Mouse (Mus musculus) neural tube, embryonic 12.5 days (tissue): ENCODE data around the gene Nr5a1. TPM values are rescaled to one million over a fixed set of nuclear protein-coding genes. Genes with fewer than 3 reads are reported as not detected.
A peak's percentile ranks its signal among the peaks of the same experiment; 100 is the strongest.

Experiments used
- ATAC-seq: fragments of 200-750 bp; cut with Nextera tagmentation; 2 replicates; pipeline ENCODE4 v1.8.0; 2017; ENCODE audit warnings: low read depth, mild to moderate bottlenecking, moderate TSS enrichment, moderate library complexity; ENCODE audit not compliant: low FRiP score
- H3K27ac ChIP-seq: fragments of 300-500 bp; sonication (generic); 2 replicates; pipeline ENCODE4 v1.5.1; 2016
- H3K27me3 ChIP-seq: fragments of 300-500 bp; sonication (generic); replicated peaks from 2 replicates; pipeline ENCODE4 v1.6.1; 2016; ENCODE audit warnings: mild to moderate bottlenecking
- H3K36me3 ChIP-seq: fragments of 300-500 bp; sonication (generic); 2 replicates; pipeline ENCODE4 v1.6.1; 2016; ENCODE audit warnings: mild to moderate bottlenecking
- H3K4me1 ChIP-seq: fragments of 300-500 bp; sonication (generic); 2 replicates; pipeline ENCODE4 v1.6.1; 2016
- H3K4me2 ChIP-seq: fragments of 300-500 bp; sonication (generic); replicated peaks from 2 replicates; pipeline ENCODE4 v1.6.1; 2016; ENCODE audit warnings: mild to moderate bottlenecking
- H3K4me3 ChIP-seq: fragments of 300-500 bp; sonication (generic); 2 replicates; pipeline ENCODE4 v1.5.1; 2016
- H3K9ac ChIP-seq: fragments of 300-500 bp; sonication (generic); 2 replicates; pipeline ENCODE4 v1.6.1; 2016; ENCODE audit warnings: mild to moderate bottlenecking
- H3K9me3 ChIP-seq: fragments of 300-500 bp; sonication (generic); 2 replicates; pipeline ENCODE4 v1.6.1; 2016; ENCODE audit warnings: mild to moderate bottlenecking
- WGBS: fragments of 180-500 bp; shearing (Covaris S2); methylation state at CpG from one replicate; pipeline ENCODE4 v1.1.7; 2016; 5-methylcytosine and 5-hydroxymethylcytosine counted together
- polyA plus RNA-seq: library from polyadenylated mRNA; unstranded; fragments of >200 nt; fragmentation: Nextera tagmentation; extraction: Ambion mirVana; gene quantifications from 2 replicates; pipeline ENCODE4 v1.2.1, GENCODE M21; 2016

Nr5a1 gene
- polyA plus RNA-seq, 1 experiment from 2014 or later = 0.11 TPM

DNA sequence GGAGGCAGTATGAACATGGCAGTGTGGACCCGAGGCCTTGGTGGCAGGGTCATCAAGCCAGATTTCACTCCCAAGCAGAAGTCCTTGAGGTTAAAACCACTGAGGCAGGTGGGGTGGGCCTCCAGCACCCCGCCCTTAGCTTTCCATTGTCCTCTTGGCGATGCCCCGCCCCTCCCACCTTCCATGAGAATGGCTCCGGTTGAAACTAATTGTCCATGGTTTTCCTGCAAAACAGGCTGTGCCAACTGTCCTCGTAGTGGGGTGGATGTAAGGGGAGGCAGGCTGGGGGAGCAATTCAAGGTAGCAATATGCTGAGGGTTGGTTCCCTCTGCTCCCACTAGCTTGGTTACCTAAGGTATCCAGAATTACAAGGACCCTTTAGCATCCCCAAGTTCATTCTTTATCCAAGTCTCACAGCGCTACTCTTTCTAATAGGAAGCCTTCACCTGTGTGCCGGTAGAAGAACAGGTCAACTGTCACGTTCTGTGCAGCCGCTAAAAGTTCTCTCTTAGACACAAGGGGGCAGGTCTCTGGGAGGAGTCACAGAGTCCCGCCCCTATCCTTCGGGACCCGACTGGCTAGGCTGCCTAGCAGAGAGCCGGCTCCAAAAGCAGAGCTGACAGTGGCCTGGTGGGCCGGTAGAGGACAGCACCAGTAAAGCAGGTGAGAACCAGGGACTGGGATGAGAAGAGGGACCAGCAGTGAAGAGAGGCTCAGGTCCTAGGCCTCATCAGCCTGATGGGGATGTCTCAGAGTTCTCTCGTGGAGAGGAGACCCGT, 45.4 kb downstream of the Nr5a1 start:
- Histone ChIP-seq H3K27ac (no peak overlapping the region), H3K9me3 (no peaks in the 10 kb centered on the region), H3K27me3 (peaks cover 9% of the 10 kb centered on the region; the same call in 1 of the 2 replicates), H3K4me2 (peak overlapping the region; percentile 46), H3K36me3 (no peaks in the 10 kb centered on the region), H3K4me1 (peaks cover 7% of the 10 kb centered on the region; the same call in 1 of the 2 replicates), H3K9ac (0 out of 2 replicates have a peak overlapping the region, but pooled peaks have one; percentile 8), H3K4me3 (no peak overlapping the region)
- 14% methylated on average over 17 of the region's 17 CpGs for WGBS
- peak; percentile 50; the same call in 1 of the 2 replicates for ATAC-seq

DNA sequence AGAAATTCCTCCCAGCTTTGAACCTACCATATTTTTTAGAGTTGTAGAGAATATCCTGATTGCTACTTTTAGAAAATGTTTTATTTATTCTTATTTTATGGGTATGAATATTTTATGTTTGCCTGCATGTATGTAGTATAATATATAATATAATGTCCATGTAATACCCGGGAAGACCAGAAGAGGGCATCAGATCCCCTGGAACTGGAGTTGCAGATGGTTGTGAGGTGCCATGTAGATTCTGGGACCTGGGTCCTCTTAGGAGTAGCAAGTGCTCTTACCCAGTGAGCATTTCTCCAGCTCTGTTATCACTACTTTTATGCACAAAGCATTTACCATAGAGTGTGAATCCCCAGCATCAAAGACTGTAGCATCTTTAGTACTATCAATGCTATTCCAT, 52.9 kb downstream of the Nr5a1 start:
- 0% methylated on average over 1 of the region's 1 CpGs for WGBS
- Histone ChIP-seq H3K4me3 (no peak overlapping the region), H3K4me2 (no peak overlapping the region), H3K36me3 (no peaks in the 10 kb centered on the region), H3K27me3 (0 out of 2 replicates have a peak, but pooled peaks cover 3% of the 10 kb centered on the region), H3K4me1 (no peaks in the 10 kb centered on the region), H3K9me3 (no peaks in the 10 kb centered on the region), H3K27ac (no peak overlapping the region), H3K9ac (no peak overlapping the region)
- no peak for ATAC-seq

DNA sequence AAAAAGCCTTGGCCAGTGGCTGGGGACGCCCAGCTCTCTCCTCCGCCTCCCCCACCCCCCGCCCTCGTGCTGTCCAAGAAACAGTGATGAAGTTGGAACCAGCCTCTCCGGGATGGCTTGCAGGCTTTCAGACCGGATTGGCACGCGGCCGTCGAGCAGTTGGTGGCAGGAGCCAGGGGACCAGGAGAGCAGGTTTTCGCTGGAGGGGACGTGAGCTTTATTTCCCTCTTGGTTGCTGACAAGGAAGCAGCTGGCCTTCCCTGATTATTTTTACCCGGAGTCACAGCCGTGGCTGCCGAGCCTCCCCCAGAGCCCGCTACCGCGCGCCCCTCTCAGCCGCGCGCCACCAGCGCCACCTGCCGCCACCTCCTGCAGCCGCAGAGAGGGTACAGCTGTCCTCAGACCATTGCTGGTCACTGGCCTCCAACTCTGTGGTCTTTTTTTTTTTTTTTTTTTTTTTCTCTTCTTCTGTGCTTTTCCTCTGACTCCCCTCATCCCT, 56.0 kb downstream of the Nr5a1 start:
- H3K27ac ChIP-seq = no peak overlapping the region
- no peaks in the 10 kb centered on the region for H3K36me3 ChIP-seq
- H3K9ac ChIP-seq = peak overlapping the region; percentile 38; the same call in 1 of the 2 replicates
- H3K4me2 ChIP-seq = peak overlapping the region; percentile 63
- peak; percentile 92 for ATAC-seq
- H3K4me3 ChIP-seq = peak overlapping the region; percentile 31
- no peaks in the 10 kb centered on the region for H3K9me3 ChIP-seq
- H3K27me3 ChIP-seq = 0 out of 2 replicates have a peak, but pooled peaks cover 4% of the 10 kb centered on the region
- 0% methylated on average over 24 of the region's 25 CpGs for WGBS
- no peaks in the 10 kb centered on the region for H3K4me1 ChIP-seq

DNA sequence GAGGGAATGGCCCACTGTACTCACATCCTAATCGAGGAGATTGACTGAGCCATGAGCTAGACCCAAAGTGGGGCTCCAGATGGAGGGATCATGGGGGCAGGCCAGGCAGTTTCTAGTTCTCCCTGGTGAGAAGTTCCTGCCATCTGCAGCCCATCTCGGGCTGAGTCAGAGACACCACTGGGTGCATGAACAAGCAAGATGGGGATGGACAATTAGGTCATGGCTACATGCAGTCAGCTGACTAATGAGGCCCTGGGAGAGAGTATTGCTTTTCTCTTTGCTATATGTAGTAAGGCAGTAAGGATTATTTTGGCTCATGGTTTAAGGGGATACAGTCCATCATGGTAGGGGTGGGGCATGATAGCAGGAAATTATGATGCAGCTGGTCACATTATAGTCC, 60.6 kb downstream of the Nr5a1 start:
- Histone ChIP-seq H3K4me3 (no peak overlapping the region), H3K36me3 (no peaks in the 10 kb centered on the region), H3K4me1 (no peaks in the 10 kb centered on the region), H3K9ac (no peak overlapping the region), H3K27ac (no peak overlapping the region), H3K27me3 (0 out of 2 replicates have a peak, but pooled peaks cover 4% of the 10 kb centered on the region), H3K4me2 (no peak overlapping the region), H3K9me3 (no peaks in the 10 kb centered on the region)
- no peak for ATAC-seq
- 72% methylated on average over 2 of the region's 2 CpGs for WGBS

DNA sequence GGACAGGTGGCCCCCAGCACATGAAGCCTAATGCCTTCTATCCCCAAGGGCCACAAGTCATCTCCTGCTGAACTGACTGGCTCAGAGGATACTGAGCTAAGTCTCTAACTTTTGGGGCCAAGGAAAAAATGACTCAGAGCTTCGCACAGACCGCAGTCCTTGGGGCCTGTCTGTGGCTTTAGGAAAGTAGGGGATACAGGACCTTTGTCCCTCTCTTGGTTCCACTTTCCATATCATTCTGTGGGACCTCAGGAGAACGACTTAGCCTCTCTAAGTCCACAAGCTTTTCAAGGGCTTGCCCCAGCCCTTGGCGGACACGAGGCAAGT, 61.1 kb downstream of the Nr5a1 start:
- no peaks in the 10 kb centered on the region for H3K4me1 ChIP-seq
- 0 out of 2 replicates have a peak, but pooled peaks cover 4% of the 10 kb centered on the region for H3K27me3 ChIP-seq
- no peak overlapping the region for H3K4me3 ChIP-seq
- H3K27ac ChIP-seq = no peak overlapping the region
- no peaks in the 10 kb centered on the region for H3K9me3 ChIP-seq
- no peak overlapping the region for H3K9ac ChIP-seq
- WGBS = 95% methylated on average over 5 of the region's 5 CpGs
- no peak overlapping the region for H3K4me2 ChIP-seq
- no peak for ATAC-seq
- H3K36me3 ChIP-seq = no peaks in the 10 kb centered on the region

DNA sequence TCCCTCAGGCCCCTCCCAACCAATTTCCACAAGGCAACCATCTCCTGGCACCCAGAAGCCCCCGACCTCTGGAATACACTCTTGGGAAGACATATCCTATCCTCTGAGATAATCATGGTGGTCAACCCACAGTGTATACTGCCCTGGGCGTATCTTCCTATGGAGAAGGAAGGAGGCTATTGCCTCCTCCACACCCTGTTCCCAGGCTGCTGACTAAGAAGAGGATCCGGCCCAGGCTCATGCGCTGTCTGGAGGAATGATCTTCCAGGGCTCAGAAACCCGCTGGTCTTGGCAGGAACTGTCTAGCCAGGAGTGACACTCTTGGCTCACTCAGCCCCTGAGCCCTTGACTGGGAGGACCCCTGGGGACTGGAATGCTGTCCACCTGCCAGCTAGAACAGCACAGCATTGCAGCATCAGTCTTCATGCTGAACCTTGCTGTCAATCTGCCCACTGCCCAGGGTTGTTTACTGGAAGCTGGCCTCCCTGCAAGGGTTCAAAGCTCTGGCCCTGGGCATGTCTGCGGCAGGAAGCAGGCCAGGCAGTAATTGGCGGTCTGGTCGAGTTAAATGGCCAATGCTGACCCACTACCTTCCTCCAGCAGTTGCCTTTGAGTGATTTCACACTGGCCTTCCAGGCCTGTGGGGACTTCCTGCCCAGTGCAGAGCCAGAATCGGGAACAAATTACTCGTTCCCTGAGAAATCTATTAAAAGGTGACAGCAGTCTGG, 61.6 kb downstream of the Nr5a1 start:
- H3K27ac ChIP-seq = no peak overlapping the region
- H3K4me3 ChIP-seq = no peak overlapping the region
- H3K9ac ChIP-seq = no peak overlapping the region
- ATAC-seq = no peak
- 0 out of 2 replicates have a peak, but pooled peaks cover 4% of the 10 kb centered on the region for H3K27me3 ChIP-seq
- H3K36me3 ChIP-seq = no peaks in the 10 kb centered on the region
- H3K9me3 ChIP-seq = no peaks in the 10 kb centered on the region
- no peak overlapping the region for H3K4me2 ChIP-seq
- 69% methylated on average over 10 of the region's 10 CpGs for WGBS
- no peaks in the 10 kb centered on the region for H3K4me1 ChIP-seq

DNA sequence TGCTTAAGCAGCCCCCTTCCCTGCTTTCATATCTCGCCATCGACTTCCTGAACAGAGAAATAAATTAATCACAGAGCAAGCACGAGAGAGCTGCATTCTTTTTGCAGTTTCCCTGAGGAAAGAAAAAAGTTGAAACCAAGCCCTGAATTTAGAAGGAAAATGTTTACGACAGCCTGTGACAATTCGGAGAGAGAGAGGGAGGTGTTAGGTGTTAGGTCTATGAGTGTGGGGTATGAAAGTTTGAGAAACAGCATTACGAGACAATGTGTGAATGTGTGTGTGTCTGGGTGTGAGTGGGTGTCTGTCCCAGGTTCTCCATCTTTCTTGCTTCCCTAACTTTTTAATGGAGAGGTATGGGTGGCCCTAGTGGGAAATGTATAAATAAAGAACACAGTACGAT, 62.2 kb downstream of the Nr5a1 start:
- no peaks in the 10 kb centered on the region for H3K36me3 ChIP-seq
- no peak overlapping the region for H3K9ac ChIP-seq
- no peaks in the 10 kb centered on the region for H3K9me3 ChIP-seq
- 0 out of 2 replicates have a peak, but pooled peaks cover 4% of the 10 kb centered on the region for H3K27me3 ChIP-seq
- no peak overlapping the region for H3K27ac ChIP-seq
- ATAC-seq = no peak
- 0 out of 2 replicates have a peak, but pooled peaks cover 5% of the 10 kb centered on the region for H3K4me1 ChIP-seq
- no peak overlapping the region for H3K4me3 ChIP-seq
- no peak overlapping the region for H3K4me2 ChIP-seq
- WGBS = 85% methylated on average over 7 of the region's 7 CpGs

DNA sequence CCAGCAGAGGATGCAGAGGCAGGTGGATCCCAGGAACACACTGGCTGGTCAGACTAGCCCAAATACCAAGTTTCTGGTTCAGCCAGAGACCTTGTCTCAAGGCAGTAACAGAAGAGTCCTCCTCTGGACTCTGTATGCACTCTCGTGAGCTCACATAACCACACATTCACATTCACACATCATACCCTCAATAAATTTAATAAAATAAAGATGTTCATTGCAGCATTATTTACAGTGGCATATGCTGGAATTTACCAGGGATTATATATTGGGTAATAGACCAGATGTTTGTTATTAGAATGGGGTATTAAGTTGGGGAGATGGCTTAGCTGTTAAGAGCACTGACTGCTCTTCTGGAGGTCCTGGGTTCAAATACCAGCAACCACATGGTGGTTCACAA, 64.0 kb downstream of the Nr5a1 start:
- Histone ChIP-seq H3K9me3 (no peaks in the 10 kb centered on the region), H3K4me1 (0 out of 2 replicates have a peak, but pooled peaks cover 6% of the 10 kb centered on the region), H3K27ac (no peak overlapping the region), H3K4me2 (no peak overlapping the region), H3K27me3 (no peaks in the 10 kb centered on the region), H3K36me3 (no peaks in the 10 kb centered on the region), H3K4me3 (no peak overlapping the region), H3K9ac (no peak overlapping the region)
- WGBS = 91% methylated on average over 1 of the region's 1 CpGs
- no peak for ATAC-seq

DNA sequence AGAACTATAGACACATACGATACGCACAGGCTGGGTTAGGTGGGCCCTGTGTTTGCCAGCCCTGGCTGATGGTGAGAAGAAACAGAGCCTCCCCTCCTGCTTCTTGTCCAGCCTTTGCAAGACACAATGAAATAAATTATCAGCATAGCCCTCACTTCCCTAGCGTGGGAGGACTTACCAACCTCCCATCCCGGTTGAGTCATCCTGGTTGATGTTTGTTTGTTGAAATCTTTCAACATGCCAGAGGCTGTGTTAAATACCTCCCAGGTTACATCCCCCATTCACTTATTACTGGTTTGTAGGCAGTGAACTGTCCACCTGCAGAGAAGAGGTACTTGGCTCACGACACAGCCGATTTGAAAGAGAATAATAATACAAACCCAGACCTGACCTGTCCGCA, 66.7 kb downstream of the Nr5a1 start:
- Histone ChIP-seq H3K9ac (no peak overlapping the region), H3K4me3 (no peak overlapping the region), H3K27ac (no peak overlapping the region), H3K9me3 (no peaks in the 10 kb centered on the region), H3K27me3 (no peaks in the 10 kb centered on the region), H3K4me1 (peaks cover 12% of the 10 kb centered on the region), H3K36me3 (no peaks in the 10 kb centered on the region), H3K4me2 (no peak overlapping the region)
- WGBS = 87% methylated on average over 7 of the region's 7 CpGs
- no peak for ATAC-seq

DNA sequence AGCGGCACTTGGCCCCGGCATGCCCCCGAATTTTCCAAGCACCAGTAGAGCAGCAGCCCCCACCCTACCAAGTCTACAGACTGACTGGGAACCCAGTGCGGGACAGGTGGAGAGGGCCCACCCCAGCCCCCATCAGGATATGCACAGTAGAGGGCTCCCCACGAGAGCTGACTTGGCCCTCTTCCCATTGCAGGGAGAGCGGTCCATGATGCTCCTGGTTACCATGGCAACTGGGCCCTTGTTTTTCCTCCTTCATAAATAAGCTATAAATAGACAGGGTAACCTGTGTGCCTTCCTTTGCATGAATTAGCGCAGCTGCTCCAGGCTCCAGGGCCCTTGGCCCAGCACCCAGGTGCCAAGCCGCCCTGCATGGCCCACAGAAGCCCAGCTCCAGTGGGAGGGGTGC, 67.1 kb downstream of the Nr5a1 start:
- Histone ChIP-seq H3K27ac (no peak overlapping the region), H3K9ac (no peak overlapping the region), H3K4me1 (peaks cover 12% of the 10 kb centered on the region), H3K4me2 (no peak overlapping the region), H3K36me3 (no peaks in the 10 kb centered on the region), H3K27me3 (no peaks in the 10 kb centered on the region), H3K9me3 (no peaks in the 10 kb centered on the region), H3K4me3 (no peak overlapping the region)
- WGBS = 60% methylated on average over 8 of the region's 8 CpGs
- peak; percentile 46 for ATAC-seq

DNA sequence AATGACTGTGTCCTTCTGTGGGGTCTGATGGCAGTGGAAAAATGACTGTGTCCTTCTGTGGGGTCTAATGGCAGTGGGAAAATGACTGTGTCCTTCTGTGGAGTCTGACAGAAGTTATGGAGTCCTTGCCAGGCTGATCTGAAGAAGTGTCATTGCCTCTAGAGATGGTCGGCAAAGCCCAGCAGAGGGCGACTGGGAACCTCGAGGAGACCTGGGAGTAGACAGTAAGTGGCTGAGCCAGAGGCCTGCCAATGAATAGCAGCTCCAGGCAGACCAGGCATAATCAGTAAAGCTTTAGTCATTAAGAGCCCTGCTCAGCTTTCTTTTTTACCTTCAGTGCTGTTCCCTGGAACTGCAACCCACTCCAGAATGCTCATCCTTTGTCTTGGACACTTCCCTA, 68.4 kb downstream of the Nr5a1 start:
- H3K27me3 ChIP-seq = no peaks in the 10 kb centered on the region
- H3K9me3 ChIP-seq = no peaks in the 10 kb centered on the region
- H3K4me3 ChIP-seq = no peak overlapping the region
- no peak overlapping the region for H3K9ac ChIP-seq
- H3K36me3 ChIP-seq = peaks cover 11% of the 10 kb centered on the region
- 2% methylated on average over 3 of the region's 3 CpGs for WGBS
- no peak overlapping the region for H3K27ac ChIP-seq
- H3K4me1 ChIP-seq = peaks cover 12% of the 10 kb centered on the region
- peak; percentile 19; the same call in 1 of the 2 replicates for ATAC-seq
- no peak overlapping the region for H3K4me2 ChIP-seq
